In the genomic region with DNA sequence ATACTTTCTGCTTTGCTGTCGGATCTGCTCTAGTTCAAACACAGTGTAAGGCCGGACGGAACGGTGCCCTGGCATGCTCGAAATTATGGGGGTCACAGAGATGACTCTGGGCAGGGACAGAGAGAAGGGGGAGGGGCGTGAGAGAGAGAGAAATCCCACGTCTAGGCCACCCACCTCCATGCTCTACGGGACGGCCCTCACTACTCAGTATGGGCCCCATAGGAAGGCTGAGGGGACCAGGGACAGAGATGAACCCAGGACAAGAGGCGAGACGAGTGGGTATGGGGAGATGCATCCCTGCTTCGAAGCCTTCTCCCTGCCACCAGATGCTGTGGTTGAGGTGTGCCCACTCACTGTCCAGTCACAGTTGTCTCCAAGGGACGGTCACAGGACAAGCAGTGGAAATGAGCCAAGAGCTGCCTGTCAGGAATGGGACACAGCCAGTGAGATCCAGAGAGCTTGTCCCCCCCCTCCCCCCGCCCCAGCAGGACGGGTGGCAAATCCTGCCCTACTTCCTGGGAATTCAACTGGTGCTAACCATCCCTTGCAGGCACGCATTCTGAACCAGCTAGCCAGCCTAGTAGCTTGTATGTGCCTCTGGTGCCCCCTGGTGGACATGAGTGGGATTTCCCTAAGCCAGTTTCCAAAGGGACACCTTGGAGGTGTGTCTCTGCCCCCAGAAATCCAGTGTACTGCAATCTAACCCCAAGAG, we compare ENCODE assay signal across 8 mouse cellular contexts. TPM values are rescaled to one million over a fixed set of nuclear protein-coding genes. Genes with fewer than 3 reads are reported as not detected.
A peak's percentile ranks its signal among the peaks of the same experiment; 100 is the strongest.
DNase-seq lines count a peak whose midpoint lies in the region; ATAC-seq and TF ChIP-seq lines count a peak whose summit lies in the region.

No protein-coding gene starts in this region.

- ATAC-seq in activated CD4-positive, CD25-positive, alpha-beta regulatory T cell, adult 4 months, result peak; percentile 82
- ATAC-seq in inflammation-experienced regulatory T-cells, adult 6 months, result peak; percentile 41
- peak; percentile 98 for ATAC-seq in megakaryocyte progenitor cell, adult 5-6 weeks (replicated peaks; ENCODE audit: poor library complexity)

- no peaks in the 10 kb centered on the region for H3K4me1 ChIP-seq in cortical plate, adult 2 months (ENCODE audit: control insufficient read depth, insufficient read depth, low read length)

- TF ChIP-seq CTCF in cortical plate, adult 2 months (IDR thresholded peaks at IDR 0.05; ENCODE audit: extremely low read depth, insufficient read depth, low read length), result peak; percentile 98

- intact Hi-C loops in gastrocnemius, postnatal 14 days (cut with DNase I; ENCODE audit: low total_unique reads), result loop anchor here (2.0 kb wide), 1 partner anchor 127 kb away; no protein-coding TSS in a partner anchor

- no peak overlapping the region for H3K4me3 ChIP-seq in cortical plate, adult 2 months (ENCODE audit: insufficient read depth, low read length)

- no peak overlapping the region for H3K27ac ChIP-seq in cortical plate, adult 2 months (ENCODE audit: insufficient read depth, low read length)

- peak; percentile 91 for DNase-seq in gastrocnemius, postnatal 14 days
- peak; percentile 59 to 96 for DNase-seq in left cerebral cortex, adult 9 months (ENCODE audit: low spot score in 2 of 2)
- peak; percentile 94 for DNase-seq in right cerebral cortex, postnatal 14 days
- peak; percentile 95 for DNase-seq in urinary bladder, postnatal 25 days (ENCODE audit: low spot score)

- TF ChIP-seq POLR2A in cortical plate, adult 2 months (IDR thresholded peaks at IDR 0.05; ENCODE audit: extremely low read depth, insufficient read depth, low read length), result no peak

RNA-seq across cellular contexts. Expression of a gene that starts 11.9 kb away (rescaled TPM):
- polyA plus RNA-seq in activated CD4-positive, CD25-positive, alpha-beta regulatory T cell, adult 4 months (2017; shearing (Covaris generic)), result 10 to 100 TPM; 13.7 to 15.0 TPM
- 61.3 and 63.2 TPM in 2 replicates for polyA plus RNA-seq in cortical plate, adult 2 months (2012; rRNA removed)
- 10 to 100 TPM; 42.6 to 58.9 TPM for total RNA-seq in gastrocnemius, postnatal 14 days (2021)
- 10 to 100 TPM; 10.4 to 14.6 (median 10.6) TPM for polyA plus RNA-seq in inflammation-experienced regulatory T-cells, adult 6 months (2017; shearing (Covaris generic))
- total RNA-seq in megakaryocyte progenitor cell, adult 5-6 weeks (2015), result 74.1 and 75.9 TPM in 2 replicates
- total RNA-seq in megakaryocyte progenitor cell, adult 5-6 weeks (2017), result 71.7 and 76.0 TPM in 2 replicates

RNA-seq across cellular contexts. Expression of a gene that starts 20.3 kb away (rescaled TPM):
- not detected for polyA plus RNA-seq in activated CD4-positive, CD25-positive, alpha-beta regulatory T cell, adult 4 months (2017; shearing (Covaris generic))
- polyA plus RNA-seq in cortical plate, adult 2 months (2012; rRNA removed), result 0.06 and 0.13 TPM in 2 replicates
- not detected for total RNA-seq in gastrocnemius, postnatal 14 days (2021)
- not detected for polyA plus RNA-seq in inflammation-experienced regulatory T-cells, adult 6 months (2017; shearing (Covaris generic))
- not detected in 2 replicates for total RNA-seq in megakaryocyte progenitor cell, adult 5-6 weeks (2015)
- total RNA-seq in megakaryocyte progenitor cell, adult 5-6 weeks (2017), result 0.07 TPM in 1 of 2 replicates, not detected in the other

RNA-seq across cellular contexts. Expression of a gene that starts 32.9 kb away (rescaled TPM):
- 1 to 10 TPM; 6.6 to 6.9 TPM for polyA plus RNA-seq in activated CD4-positive, CD25-positive, alpha-beta regulatory T cell, adult 4 months (2017; shearing (Covaris generic))
- 183 and 189 TPM in 2 replicates for polyA plus RNA-seq in cortical plate, adult 2 months (2012; rRNA removed)
- 10 to 100 TPM; 38.3 to 48.7 TPM for total RNA-seq in gastrocnemius, postnatal 14 days (2021)
- polyA plus RNA-seq in inflammation-experienced regulatory T-cells, adult 6 months (2017; shearing (Covaris generic)), result 10 to 100 TPM in 1 of 3 experiments, 1 to 10 TPM in 2; 3.0 to 15.1 (median 8.5) TPM
- total RNA-seq in megakaryocyte progenitor cell, adult 5-6 weeks (2015), result 7.1 and 7.6 TPM in 2 replicates
- 5.5 and 7.6 TPM in 2 replicates for total RNA-seq in megakaryocyte progenitor cell, adult 5-6 weeks (2017)

RNA-seq across cellular contexts. Expression of a gene that starts 48.2 kb away (rescaled TPM):
- 10 to 100 TPM; 47.3 to 60.5 TPM for polyA plus RNA-seq in activated CD4-positive, CD25-positive, alpha-beta regulatory T cell, adult 4 months (2017; shearing (Covaris generic))
- 89.0 and 90.8 TPM in 2 replicates for polyA plus RNA-seq in cortical plate, adult 2 months (2012; rRNA removed)
- total RNA-seq in gastrocnemius, postnatal 14 days (2021), result 10 to 100 TPM; 22.4 to 24.6 TPM
- polyA plus RNA-seq in inflammation-experienced regulatory T-cells, adult 6 months (2017; shearing (Covaris generic)), result 10 to 100 TPM; 23.4 to 58.2 (median 50.6) TPM
- total RNA-seq in megakaryocyte progenitor cell, adult 5-6 weeks (2015), result 46.9 and 49.3 TPM in 2 replicates
- total RNA-seq in megakaryocyte progenitor cell, adult 5-6 weeks (2017), result 27.9 and 33.0 TPM in 2 replicates

Comparison
In these comparisons a context has a peak if more than half of its experiments do, and no peak if none do; other contexts are left out.
1. ATAC-seq: peak in every context shown above with its lines; median percentile 98 in megakaryocyte progenitor cell, adult 5-6 weeks; 82 in activated CD4-positive, CD25-positive, alpha-beta regulatory T cell, adult 4 months; 41 in inflammation-experienced regulatory T-cells, adult 6 months.
2. RNA of a gene that starts 32.9 kb away (polyA plus RNA-seq): 183 to 189 TPM in cortical plate, adult 2 months; 3.0 to 15.1 TPM in inflammation-experienced regulatory T-cells, adult 6 months and 6.6 to 6.9 TPM in activated CD4-positive, CD25-positive, alpha-beta regulatory T cell, adult 4 months; every median in the first group is over 10 times any median in the second.
3. Peak in every context shown above with its lines, with median percentiles within 50 percentile points of each other: DNase-seq.